Mouse (Mus musculus): Measurements from ENCODE around the gene Myl9. TPM values are rescaled to one million over a fixed set of nuclear protein-coding genes. Genes with fewer than 3 reads are reported as not detected.

Myl9 gene
- 1,553 and 1,598 TPM in 2 replicates for polyA plus RNA-seq (2015; fragmentation: Nextera tagmentation; extraction: Ambion mirVana)

GRCm38 (mm10) chr2:156774738-156775454 lies at the start of gene Myl9:
TSS of gene Myl9 (plus strand) at chr2:156775420.
- ATAC-seq (replicated peaks; ENCODE audit: insufficient number of reproducible peaks, insufficient read depth, low FRiP score, low read depth) = peak; percentile 89
- WGBS = 6% methylated on average over 28 of the region's 28 CpGs
- Histone ChIP-seq H3K4me3 (peak within 1 kb of the TSS; percentile 63), H3K4me2 (peak within 1 kb of the TSS; percentile 84), H3K9me3 (replicated peaks) (no peaks in the 10 kb centered on the region), H3K4me1 (replicated peaks) (peaks cover 49% of the 10 kb centered on the region), H3K9ac (peak within 1 kb of the TSS; percentile 83), H3K36me3 (no peaks in the 10 kb centered on the region), H3K27me3 (no peaks in the 10 kb centered on the region), H3K27ac (peak within 1 kb of the TSS; percentile 92)

DNA sequence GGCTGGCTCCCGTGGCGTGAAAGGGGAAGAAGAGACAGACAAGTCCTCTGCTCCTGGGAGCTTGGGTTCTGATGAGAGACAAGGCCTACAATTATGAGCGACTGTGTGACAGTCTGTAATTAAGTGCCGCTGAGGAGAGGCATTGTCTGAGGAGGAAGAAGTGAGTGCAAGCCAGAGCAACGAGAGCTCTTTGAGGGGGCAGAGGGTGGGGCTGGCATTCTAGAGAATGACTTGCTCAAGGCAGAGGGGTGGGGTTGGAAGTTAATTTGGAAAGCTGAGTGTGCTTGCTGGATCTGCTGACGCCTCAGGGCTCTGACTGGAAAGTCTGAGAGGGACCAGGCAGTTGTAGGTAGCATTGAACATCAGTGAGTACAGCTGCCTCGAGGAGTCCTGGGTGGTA lies 48.9 kb upstream of the Myl9 start:
- H3K9me3 ChIP-seq (replicated peaks) = no peaks in the 10 kb centered on the region
- WGBS = 31% methylated on average over 7 of the region's 7 CpGs
- peak overlapping the region; percentile 63 for H3K27ac ChIP-seq
- H3K4me1 ChIP-seq (replicated peaks) = peaks cover 71% of the 10 kb centered on the region
- peak overlapping the region; percentile 21 for H3K4me2 ChIP-seq
- no peaks in the 10 kb centered on the region for H3K36me3 ChIP-seq
- no peak overlapping the region for H3K4me3 ChIP-seq
- no peak for ATAC-seq (replicated peaks; ENCODE audit: insufficient number of reproducible peaks, insufficient read depth, low FRiP score, low read depth)
- peak overlapping the region; percentile 14; the same call in 1 of the 2 replicates for H3K9ac ChIP-seq
- no peaks in the 10 kb centered on the region for H3K27me3 ChIP-seq

- peak overlapping the region; percentile 63 for H3K27ac ChIP-seq
- H3K4me1 ChIP-seq (replicated peaks) = peaks cover 76% of the 10 kb centered on the region
- H3K4me2 ChIP-seq = peak overlapping the region; percentile 21; the same call in 1 of the 2 replicates
- no peaks in the 10 kb centered on the region for H3K36me3 ChIP-seq
- no peak overlapping the region; the same call in 1 of the 2 replicates for H3K9ac ChIP-seq
- no peak overlapping the region for H3K4me3 ChIP-seq
- no peaks in the 10 kb centered on the region for H3K27me3 ChIP-seq
- WGBS = 12% methylated on average over 3 of the region's 3 CpGs
- no peak for ATAC-seq (replicated peaks; ENCODE audit: insufficient number of reproducible peaks, insufficient read depth, low FRiP score, low read depth)
- H3K9me3 ChIP-seq (replicated peaks) = no peaks in the 10 kb centered on the region
Observed at GRCm38 (mm10) chr2:156726878-156727277, 48.3 kb upstream of the Myl9 start.

- Histone ChIP-seq H3K36me3 (no peaks in the 10 kb centered on the region), H3K9ac (peak overlapping the region; percentile 23; the same call in 1 of the 2 replicates), H3K27me3 (no peaks in the 10 kb centered on the region), H3K27ac (peak overlapping the region; percentile 62), H3K4me1 (replicated peaks) (peaks cover 76% of the 10 kb centered on the region), H3K4me2 (peak overlapping the region; percentile 46), H3K9me3 (replicated peaks) (no peaks in the 10 kb centered on the region), H3K4me3 (peak overlapping the region; percentile 22)
- 28% methylated on average over 8 of the region's 10 CpGs for WGBS
- ATAC-seq (replicated peaks; ENCODE audit: insufficient number of reproducible peaks, insufficient read depth, low FRiP score, low read depth) = peak; percentile 21; the same call in 1 of the 2 replicates
Observed at GRCm38 (mm10) chr2:156729537-156730469, 45.4 kb upstream of the Myl9 start.

- peak overlapping the region; percentile 22 for H3K4me3 ChIP-seq
- H3K27ac ChIP-seq = peak overlapping the region; percentile 62
- H3K27me3 ChIP-seq = no peaks in the 10 kb centered on the region
- peak overlapping the region; percentile 46 for H3K4me2 ChIP-seq
- no peaks in the 10 kb centered on the region for H3K9me3 ChIP-seq (replicated peaks)
- H3K4me1 ChIP-seq (replicated peaks) = peaks cover 76% of the 10 kb centered on the region
- ATAC-seq (replicated peaks; ENCODE audit: insufficient number of reproducible peaks, insufficient read depth, low FRiP score, low read depth) = no peak; the same call in 1 of the 2 replicates
- no peaks in the 10 kb centered on the region for H3K36me3 ChIP-seq
- WGBS = 68% methylated on average over 12 of the region's 12 CpGs
- 0 out of 2 replicates have a peak overlapping the region, but pooled peaks have one; percentile 23 for H3K9ac ChIP-seq
Observed at GRCm38 (mm10) chr2:156730501-156730921, 44.7 kb upstream of the Myl9 start.

DNA sequence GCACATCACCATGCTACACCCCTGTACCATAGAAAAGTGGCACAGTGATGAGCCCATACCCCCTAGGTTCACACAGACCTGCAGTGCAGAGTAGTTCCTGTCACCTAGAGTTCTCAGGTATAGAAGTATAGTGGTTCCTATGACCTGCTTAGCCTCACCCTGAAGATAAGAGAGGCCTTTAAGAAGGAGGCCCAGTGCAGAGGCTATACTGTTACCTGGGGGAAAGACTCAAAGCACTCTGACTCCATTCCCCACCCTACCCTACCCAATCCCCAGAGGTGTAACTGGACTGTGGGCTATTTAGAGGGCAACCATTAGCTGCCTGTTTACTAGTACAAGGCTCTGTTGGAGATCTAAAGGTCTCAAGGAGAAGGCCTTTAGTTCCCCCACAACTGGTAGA lies 43.6 kb upstream of the Myl9 start:
- peak overlapping the region; percentile 46 for H3K27ac ChIP-seq
- no peak overlapping the region for H3K9ac ChIP-seq
- no peak overlapping the region for H3K4me3 ChIP-seq
- no peak overlapping the region for H3K4me2 ChIP-seq
- no peaks in the 10 kb centered on the region for H3K9me3 ChIP-seq (replicated peaks)
- no peak for ATAC-seq (replicated peaks; ENCODE audit: insufficient number of reproducible peaks, insufficient read depth, low FRiP score, low read depth)
- no peaks in the 10 kb centered on the region for H3K36me3 ChIP-seq
- H3K4me1 ChIP-seq (replicated peaks) = peaks cover 76% of the 10 kb centered on the region
- no peaks in the 10 kb centered on the region for H3K27me3 ChIP-seq

- Histone ChIP-seq H3K27ac (peak overlapping the region; percentile 46), H3K27me3 (no peaks in the 10 kb centered on the region), H3K9me3 (replicated peaks) (no peaks in the 10 kb centered on the region), H3K4me2 (no peak overlapping the region), H3K4me3 (no peak overlapping the region), H3K9ac (no peak overlapping the region), H3K4me1 (replicated peaks) (peaks cover 76% of the 10 kb centered on the region), H3K36me3 (no peaks in the 10 kb centered on the region)
- WGBS = 51% methylated on average over 6 of the region's 6 CpGs
- peak; percentile 59 for ATAC-seq (replicated peaks; ENCODE audit: insufficient number of reproducible peaks, insufficient read depth, low FRiP score, low read depth)
Observed at GRCm38 (mm10) chr2:156732109-156732508, 43.1 kb upstream of the Myl9 start.

DNA sequence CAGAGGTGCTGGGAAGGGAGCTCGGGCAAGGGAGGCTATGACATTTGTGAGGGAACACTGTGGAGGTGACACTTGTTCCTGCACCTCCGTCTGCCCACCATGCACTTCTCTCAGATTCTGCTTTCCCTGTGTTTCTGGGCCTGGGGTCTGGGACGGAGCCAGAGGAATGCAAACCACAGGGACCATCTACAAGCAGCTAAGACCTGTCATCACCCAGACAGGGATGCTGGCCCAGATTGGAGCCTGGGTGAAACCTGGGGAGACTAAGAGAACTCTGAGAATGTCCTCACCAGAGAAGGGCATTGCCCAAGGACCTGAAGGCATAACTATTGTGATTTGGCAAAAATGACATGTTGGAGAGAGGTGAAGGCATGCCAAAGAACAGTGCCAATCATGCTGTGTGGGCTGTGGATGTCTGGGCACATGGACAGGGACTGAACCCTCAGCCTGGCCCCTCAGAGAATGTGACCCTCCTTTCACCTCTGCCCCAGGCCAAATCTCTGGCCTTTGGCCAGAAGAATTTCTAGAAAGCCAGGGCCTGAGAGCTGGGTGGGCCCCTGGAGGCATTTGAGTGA lies 39.4 kb upstream of the Myl9 start:
- no peak overlapping the region for H3K9ac ChIP-seq
- WGBS = 45% methylated on average over 3 of the region's 3 CpGs
- no peaks in the 10 kb centered on the region for H3K9me3 ChIP-seq (replicated peaks)
- peaks cover 86% of the 10 kb centered on the region for H3K4me1 ChIP-seq (replicated peaks)
- H3K4me2 ChIP-seq = peak overlapping the region; percentile 25; the same call in 1 of the 2 replicates
- H3K27ac ChIP-seq = peak overlapping the region; percentile 67
- no peaks in the 10 kb centered on the region for H3K36me3 ChIP-seq
- no peak for ATAC-seq (replicated peaks; ENCODE audit: insufficient number of reproducible peaks, insufficient read depth, low FRiP score, low read depth)
- no peak overlapping the region for H3K4me3 ChIP-seq
- no peaks in the 10 kb centered on the region for H3K27me3 ChIP-seq

- H3K4me2 ChIP-seq = no peak overlapping the region
Observed at GRCm38 (mm10) chr2:156736846-156737245, 38.4 kb upstream of the Myl9 start.

DNA sequence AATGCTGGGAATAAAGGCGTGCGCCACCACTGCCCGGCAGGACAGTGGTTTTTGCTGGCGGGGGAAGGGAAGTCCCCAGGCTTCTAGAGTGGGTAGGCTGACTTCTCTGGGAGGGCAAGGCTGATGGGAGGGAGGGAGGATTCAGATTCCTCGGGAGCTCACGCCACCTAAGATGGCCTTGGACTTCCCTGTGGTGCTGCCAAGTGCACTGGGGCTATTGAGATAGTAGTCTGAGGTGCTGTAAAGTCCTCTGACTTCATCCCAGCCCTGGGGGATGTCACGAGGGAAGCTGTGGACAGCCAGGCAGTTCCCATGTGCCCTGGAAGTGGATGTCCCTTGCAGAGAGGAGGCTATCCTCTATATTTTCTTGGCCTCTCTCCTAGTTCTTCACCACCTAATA lies 37.2 kb upstream of the Myl9 start:
- Histone ChIP-seq H3K36me3 (no peaks in the 10 kb centered on the region), H3K9ac (no peak overlapping the region), H3K4me1 (replicated peaks) (peaks cover 88% of the 10 kb centered on the region), H3K9me3 (replicated peaks) (no peaks in the 10 kb centered on the region), H3K4me3 (no peak overlapping the region), H3K27me3 (no peaks in the 10 kb centered on the region), H3K4me2 (no peak overlapping the region), H3K27ac (peak overlapping the region; percentile 53; the same call in 1 of the 2 replicates)
- 41% methylated on average over 7 of the region's 7 CpGs for WGBS
- ATAC-seq (replicated peaks; ENCODE audit: insufficient number of reproducible peaks, insufficient read depth, low FRiP score, low read depth) = peak; percentile 63

More at GRCm38 (mm10) chr2:156736846-156737245, 38.4 kb upstream of the Myl9 start:
- Histone ChIP-seq H3K9me3 (replicated peaks) (no peaks in the 10 kb centered on the region), H3K9ac (no peak overlapping the region), H3K36me3 (no peaks in the 10 kb centered on the region), H3K4me3 (no peak overlapping the region), H3K4me1 (replicated peaks) (peaks cover 88% of the 10 kb centered on the region), H3K27me3 (no peaks in the 10 kb centered on the region), H3K27ac (peak overlapping the region; percentile 67)
- WGBS = 28% methylated on average over 7 of the region's 7 CpGs
- ATAC-seq (replicated peaks; ENCODE audit: insufficient number of reproducible peaks, insufficient read depth, low FRiP score, low read depth) = peak; percentile 37

DNA sequence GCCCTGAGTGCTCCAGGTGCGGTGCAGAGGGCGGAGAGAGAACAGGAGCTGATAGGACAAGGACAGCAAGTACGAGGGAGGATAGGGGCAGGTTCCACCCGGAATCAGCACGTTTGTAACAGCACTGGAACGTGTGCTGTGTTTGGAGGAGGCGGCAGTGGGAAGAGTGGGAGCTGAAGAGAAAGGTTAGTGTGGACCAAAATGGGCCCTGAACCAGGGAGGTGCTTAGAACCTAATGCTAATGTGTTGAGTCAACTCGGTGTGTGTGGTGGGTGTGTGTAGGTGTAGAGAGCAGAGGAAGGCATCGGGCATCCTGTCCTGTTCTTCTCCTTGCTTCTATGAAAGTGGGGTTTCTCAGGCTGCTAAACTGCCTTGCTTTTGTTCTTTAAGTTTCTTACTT lies 34.0 kb upstream of the Myl9 start:
- Histone ChIP-seq H3K4me1 (replicated peaks) (peaks cover 58% of the 10 kb centered on the region), H3K9me3 (replicated peaks) (no peaks in the 10 kb centered on the region), H3K4me3 (no peak overlapping the region), H3K4me2 (no peak overlapping the region), H3K36me3 (peaks cover 1% of the 10 kb centered on the region; the same call in 1 of the 2 replicates), H3K27ac (no peak overlapping the region), H3K27me3 (no peaks in the 10 kb centered on the region), H3K9ac (no peak overlapping the region; the same call in 1 of the 2 replicates)
- no peak for ATAC-seq (replicated peaks; ENCODE audit: insufficient number of reproducible peaks, insufficient read depth, low FRiP score, low read depth)
- WGBS = 70% methylated on average over 9 of the region's 9 CpGs
